Mouse (Mus musculus) liver, adult 2 months (tissue): ENCODE measurements at regions not wholly inside any gene's neighbourhood (a gene's known extent, or its start where the extent isn't known, plus 50 kb on each side); places are given as distances from the start of the nearest gene placed in this dataset.

ENCODE experiments used
- DNase-seq: peaks from one replicate; pipeline ENCODE4 v3.0.0-alpha.2; 2011; ENCODE audit warnings: low read depth, low spot score; ENCODE audit errors: extremely low read depth
- H3K27ac ChIP-seq: fragments of 200-500 bp; replicated peaks from 2 replicates; pipeline ENCODE4 v1.5.1; 2012; ENCODE audit warnings: low read depth, mild to moderate bottlenecking, control low read depth, inconsistent platforms, low read length; ENCODE audit not compliant: insufficient read depth
- H3K27me3 ChIP-seq: fragments of 200-500 bp; 2 replicates; pipeline ENCODE4 v1.6.1; 2012; ENCODE audit warnings: mild to moderate bottlenecking, moderate library complexity, low read length, inconsistent platforms; ENCODE audit not compliant: control insufficient read depth, insufficient read depth
- H3K36me3 ChIP-seq: fragments of 200-500 bp; 2 replicates; pipeline ENCODE4 v1.6.1; 2012; ENCODE audit warnings: low read length, inconsistent platforms; ENCODE audit not compliant: control insufficient read depth, insufficient read depth
- H3K4me1 ChIP-seq: fragments of 200-500 bp; 2 replicates; pipeline ENCODE4 v1.6.1; 2011; ENCODE audit warnings: low read length; ENCODE audit not compliant: control insufficient read depth, insufficient read depth
- H3K4me3 ChIP-seq: fragments of 200-500 bp; 2 replicates; pipeline ENCODE4 v1.5.1; 2011; ENCODE audit warnings: low read depth, mild to moderate bottlenecking, control low read depth, low read length, moderate library complexity; ENCODE audit not compliant: insufficient read depth
- H3K79me2 ChIP-seq: fragments of 200-500 bp; 2 replicates; pipeline ENCODE4 v1.6.1; 2012; ENCODE audit warnings: inconsistent platforms, mild to moderate bottlenecking, low read length, moderate library complexity; ENCODE audit not compliant: control insufficient read depth, insufficient read depth
- H3K9ac ChIP-seq: fragments of 200-500 bp; 2 replicates; pipeline ENCODE4 v1.6.1; 2012; ENCODE audit warnings: low read depth, mild to moderate bottlenecking, control low read depth, inconsistent platforms, low read length
- CTCF ChIP-seq: fragments of 200-500 bp; IDR thresholded peaks from 2 replicates; pipeline ENCODE4 v1.5.1; 2011; ENCODE audit warnings: low read depth, low read length, control low read depth
- POLR2A ChIP-seq: fragments of 200-500 bp; IDR thresholded peaks from 2 replicates; pipeline ENCODE4 v1.6.1; 2011; ENCODE audit warnings: low read length, control low read depth; ENCODE audit not compliant: insufficient read depth; ENCODE audit errors: extremely low read depth
- WGBS: fragments of 180-500 bp; shearing (Covaris S2); methylation state at CpG from one replicate; pipeline ENCODE4 v1.1.7; 2018; 5-methylcytosine and 5-hydroxymethylcytosine counted together

GRCm38 (mm10) chr16:19052791-19053190, 176.0 kb downstream of the Hira start:
- DNase-seq = peak; percentile 2
- Histone ChIP-seq H3K9ac (no peak overlapping the region), H3K4me1 (no peaks in the 10 kb centered on the region), H3K27ac (no peak overlapping the region), H3K36me3 (no peaks in the 10 kb centered on the region), H3K27me3 (no peaks in the 10 kb centered on the region), H3K4me3 (no peak overlapping the region), H3K79me2 (no peaks in the 10 kb centered on the region)
- no peak for TF ChIP-seq POLR2A
- TF ChIP-seq CTCF = no peak

GRCm38 (mm10) chr16:19060343-19060742, 183.5 kb downstream of the Hira start:
- TF ChIP-seq POLR2A (no peak), CTCF (no peak)
- Histone ChIP-seq H3K36me3 (no peaks in the 10 kb centered on the region), H3K9ac (no peak overlapping the region), H3K27me3 (no peaks in the 10 kb centered on the region), H3K4me3 (no peak overlapping the region), H3K79me2 (no peaks in the 10 kb centered on the region), H3K27ac (no peak overlapping the region), H3K4me1 (no peaks in the 10 kb centered on the region)
- 70% methylated on average over 1 of the region's 1 CpGs for WGBS
- no peak for DNase-seq

GRCm38 (mm10) chr16:19061796-19062195, 185.0 kb downstream of the Hira start:
- 74% methylated on average over 3 of the region's 3 CpGs for WGBS
- Histone ChIP-seq H3K27ac (no peak overlapping the region), H3K4me3 (no peak overlapping the region), H3K4me1 (no peaks in the 10 kb centered on the region), H3K79me2 (no peaks in the 10 kb centered on the region), H3K9ac (no peak overlapping the region), H3K27me3 (no peaks in the 10 kb centered on the region), H3K36me3 (no peaks in the 10 kb centered on the region)
- no peak for DNase-seq
- TF ChIP-seq CTCF (no peak), POLR2A (no peak)

- no peak for TF ChIP-seq POLR2A
- no peak for TF ChIP-seq CTCF
- WGBS = 54% methylated on average over 3 of the region's 3 CpGs
- no peak overlapping the region for H3K27ac ChIP-seq
Observed at GRCm38 (mm10) chr16:19062557-19063400, 185.9 kb downstream of the Hira start.

GRCm38 (mm10) chr16:19063401-19063762, 186.5 kb downstream of the Hira start:
- Histone ChIP-seq H3K79me2 (no peaks in the 10 kb centered on the region), H3K4me3 (no peak overlapping the region), H3K36me3 (no peaks in the 10 kb centered on the region), H3K27me3 (no peaks in the 10 kb centered on the region), H3K9ac (no peak overlapping the region), H3K4me1 (no peaks in the 10 kb centered on the region), H3K27ac (no peak overlapping the region)
- no peak for DNase-seq
- TF ChIP-seq CTCF = no peak
- TF ChIP-seq POLR2A = no peak

More at GRCm38 (mm10) chr16:19062557-19063400, 185.9 kb downstream of the Hira start:
- no peak overlapping the region for H3K4me3 ChIP-seq
- no peaks in the 10 kb centered on the region for H3K27me3 ChIP-seq
- H3K36me3 ChIP-seq = no peaks in the 10 kb centered on the region
- no peak overlapping the region for H3K9ac ChIP-seq
- no peaks in the 10 kb centered on the region for H3K4me1 ChIP-seq
- no peaks in the 10 kb centered on the region for H3K79me2 ChIP-seq
- DNase-seq = no peak

GRCm38 (mm10) chr16:19064397-19064796, 187.6 kb downstream of the Hira start:
- no peak overlapping the region for H3K27ac ChIP-seq
- H3K4me3 ChIP-seq = no peak overlapping the region
- TF ChIP-seq CTCF = no peak
- TF ChIP-seq POLR2A = no peak
- no peak overlapping the region for H3K9ac ChIP-seq
- H3K79me2 ChIP-seq = no peaks in the 10 kb centered on the region
- no peak for DNase-seq
- H3K4me1 ChIP-seq = no peaks in the 10 kb centered on the region
- no peaks in the 10 kb centered on the region for H3K36me3 ChIP-seq
- H3K27me3 ChIP-seq = no peaks in the 10 kb centered on the region
